Mouse (Mus musculus): ENCODE results near the gene Ak9. TPM values are rescaled to one million over a fixed set of nuclear protein-coding genes. Genes with fewer than 3 reads are reported as not detected.

Ak9 gene
- total RNA-seq, 2 experiments from 2014 or later, result not detected

DNA sequence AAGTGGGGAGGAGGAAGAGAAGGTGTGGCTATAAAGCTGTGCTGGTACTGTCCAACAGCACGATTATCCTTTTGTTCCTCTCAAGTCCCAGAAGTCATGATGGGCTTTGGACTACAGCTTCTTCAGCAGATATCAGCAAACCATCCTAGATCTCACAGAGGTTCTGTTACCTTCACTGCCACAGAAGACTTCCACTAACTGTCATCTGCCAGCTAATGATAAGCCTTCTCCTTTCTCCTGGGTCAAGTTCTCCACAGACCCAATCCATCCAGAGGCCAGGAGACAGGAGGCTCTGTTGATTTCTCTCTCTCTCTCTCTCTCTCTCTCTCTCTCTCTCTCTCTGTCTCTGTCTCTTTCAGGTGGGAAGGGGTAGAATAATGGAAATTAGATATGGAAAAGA is 144.4 kb downstream of the Ak9 start:
- ATAC-seq (replicated peaks; ENCODE audit: low FRiP score, poor library complexity, severe bottlenecking), result no peak

DNA sequence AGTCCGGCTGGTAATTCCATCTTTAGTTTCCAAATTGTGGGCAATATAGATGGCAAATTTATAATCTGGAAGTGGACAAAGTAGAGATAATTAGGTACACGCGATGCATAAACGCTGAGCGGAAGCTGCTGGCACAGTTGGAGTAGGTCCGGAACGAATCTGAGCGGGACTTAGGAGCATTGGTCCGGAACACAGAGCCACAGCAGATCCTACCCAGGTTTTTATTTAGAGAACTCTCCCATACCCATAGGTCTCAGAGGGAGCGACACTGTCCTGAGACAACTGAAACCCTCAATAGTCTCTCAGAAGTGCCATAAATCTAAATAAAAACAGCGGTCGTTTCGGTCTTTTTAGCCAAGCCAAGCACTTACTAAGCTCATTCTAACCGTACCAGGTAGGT is 145.9 kb downstream of the Ak9 start:
- peak; percentile 48 for ATAC-seq (replicated peaks; ENCODE audit: low FRiP score, poor library complexity, severe bottlenecking)

DNA sequence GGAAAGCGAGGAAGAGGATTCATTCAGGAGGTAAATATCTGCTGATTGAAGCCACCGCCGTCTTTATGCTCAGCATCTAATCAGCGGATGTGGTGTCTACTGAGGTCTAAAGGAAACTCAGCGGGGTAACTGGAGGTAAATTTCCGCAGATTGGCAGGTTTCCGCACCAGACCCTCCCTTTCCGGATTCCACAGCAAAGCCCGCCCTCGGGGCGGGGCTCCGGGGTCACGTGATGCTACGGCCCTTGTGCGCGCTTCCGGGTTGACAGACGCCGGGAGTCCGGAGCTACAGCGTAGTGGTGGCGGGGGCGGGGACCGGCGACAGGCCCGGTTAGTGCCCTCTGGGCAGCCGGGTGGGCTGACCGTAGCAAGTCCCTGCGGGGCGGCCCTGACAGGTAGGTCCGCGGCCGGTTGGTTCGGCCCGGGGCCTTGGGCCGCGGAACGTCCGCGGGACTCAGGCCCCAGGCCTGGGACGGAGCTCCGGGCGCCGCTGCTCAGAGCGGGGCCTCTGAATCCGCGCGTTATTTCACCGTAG is 146.4 kb downstream of the Ak9 start, which contains the start of gene Zbtb24:
TSS of gene Zbtb24 (plus strand) at position 247 of the 534 bp plus-strand sequence.
- peak; percentile 97 for ATAC-seq (replicated peaks; ENCODE audit: low FRiP score, poor library complexity, severe bottlenecking)

DNA sequence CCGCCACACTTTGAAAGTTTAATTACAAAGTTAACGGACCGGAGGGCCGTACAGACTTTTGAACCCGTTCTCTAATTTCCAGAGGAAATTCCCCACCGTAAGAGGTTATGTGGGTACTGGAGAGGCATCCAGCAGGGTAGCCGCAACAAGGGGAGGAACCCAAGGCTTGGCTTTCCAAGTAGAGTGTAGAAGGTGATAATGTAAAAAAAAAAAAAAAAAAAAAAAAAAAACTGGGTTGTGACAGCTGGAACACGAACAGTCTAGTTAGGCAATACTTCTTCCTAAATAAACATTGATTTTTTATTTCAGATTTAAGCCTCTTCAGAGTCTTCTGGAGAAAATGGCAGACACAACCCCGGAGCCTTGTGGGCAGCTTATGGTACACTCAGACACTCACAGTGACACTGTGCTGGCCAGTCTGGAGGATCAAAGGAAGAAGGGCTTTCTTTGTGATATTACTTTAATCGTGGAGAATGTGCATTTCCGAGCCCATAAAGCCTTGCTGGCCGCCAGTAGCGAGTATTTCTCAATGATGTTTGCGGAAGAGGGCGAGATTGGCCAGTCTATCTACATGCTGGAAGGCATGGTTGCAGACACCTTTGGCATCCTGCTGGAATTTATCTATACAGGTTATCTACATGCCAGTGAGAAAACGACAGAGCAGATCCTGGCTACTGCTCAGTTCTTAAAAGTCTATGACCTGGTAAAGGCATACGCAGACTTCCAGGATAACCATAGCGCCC is 147.2 kb downstream of the Ak9 start:
- no peak for ATAC-seq (replicated peaks; ENCODE audit: low FRiP score, poor library complexity, severe bottlenecking)

DNA sequence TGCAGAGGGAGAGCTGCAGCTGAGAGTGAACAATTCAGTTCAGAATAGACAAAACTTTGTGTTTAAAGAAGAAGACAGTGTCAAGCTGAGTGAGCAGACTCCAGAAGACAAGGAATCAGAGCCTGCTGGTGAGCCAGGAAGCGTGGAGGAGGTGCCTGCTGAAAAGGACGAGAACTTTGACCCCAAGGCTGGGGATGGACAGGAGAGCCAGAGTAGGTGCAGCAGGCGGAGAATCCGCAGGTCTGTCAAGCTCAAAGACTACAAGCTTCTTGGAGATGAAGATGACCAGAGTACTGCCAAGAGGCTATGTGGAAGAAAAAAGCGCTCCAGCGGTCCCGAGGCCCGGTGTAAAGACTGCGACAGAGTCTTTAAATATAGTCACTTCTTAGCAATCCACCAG is 147.9 kb downstream of the Ak9 start:
- ATAC-seq (replicated peaks; ENCODE audit: low FRiP score, poor library complexity, severe bottlenecking), result no peak

DNA sequence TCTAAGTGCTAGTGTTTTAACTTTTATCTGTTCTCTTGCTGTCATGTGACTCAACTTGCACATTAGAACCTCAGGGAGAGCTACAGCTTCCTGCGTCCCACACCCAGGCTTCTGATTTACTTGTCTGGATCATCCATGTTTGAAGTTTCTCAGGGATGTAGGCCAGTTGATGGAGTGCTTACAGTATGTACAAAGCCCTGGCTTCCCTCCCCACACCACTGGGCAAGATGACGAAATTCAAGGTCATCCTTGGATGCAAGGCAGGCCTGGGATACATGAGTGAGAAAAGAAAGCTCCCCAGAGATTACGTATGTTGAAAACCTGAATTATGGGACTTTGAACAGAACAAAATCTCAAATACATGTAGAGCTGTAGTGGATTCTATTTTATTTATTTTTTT is 149.0 kb downstream of the Ak9 start:
- no peak for ATAC-seq (replicated peaks; ENCODE audit: low FRiP score, poor library complexity, severe bottlenecking)

DNA sequence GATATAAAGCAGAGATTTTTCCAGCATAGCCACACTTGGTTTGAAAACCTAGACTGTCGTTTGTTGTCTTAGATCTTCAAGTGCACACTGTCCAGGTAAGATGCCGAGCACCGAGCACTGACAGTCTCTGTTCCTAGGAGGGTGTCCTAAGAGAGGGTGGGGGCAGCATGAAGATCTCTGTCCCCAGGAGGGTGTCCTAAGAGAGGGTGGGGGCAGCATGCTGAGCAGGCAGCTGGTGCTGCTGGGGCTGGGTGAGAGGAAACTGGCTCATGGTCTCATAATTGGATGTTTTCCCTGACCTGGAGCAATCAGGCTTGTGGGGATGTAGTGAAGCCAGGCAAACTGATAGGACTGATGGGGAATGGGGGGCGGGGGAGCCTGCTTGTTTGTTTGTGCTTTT is 156.2 kb downstream of the Ak9 start:
- no peak for ATAC-seq (replicated peaks; ENCODE audit: low FRiP score, poor library complexity, severe bottlenecking)

DNA sequence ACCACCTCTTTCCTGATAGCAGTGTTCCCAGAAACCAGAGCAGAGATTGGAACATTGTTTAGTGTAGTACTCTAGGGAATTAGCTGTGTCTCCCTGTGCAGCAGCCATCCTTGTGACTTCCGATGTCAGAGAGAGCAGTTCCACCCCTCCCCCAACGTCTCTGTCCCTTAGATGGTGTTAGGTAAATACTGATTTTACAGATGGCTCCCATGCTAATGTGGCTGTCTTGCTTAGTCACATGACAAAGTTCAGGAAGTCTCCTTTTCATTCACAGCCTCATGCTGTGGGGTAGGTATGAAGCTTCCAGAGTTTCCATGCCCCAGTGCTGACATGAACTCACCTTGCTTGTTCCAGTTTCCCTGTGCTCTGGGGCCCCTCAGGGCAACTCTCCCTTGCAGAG is 156.7 kb downstream of the Ak9 start:
- ATAC-seq (replicated peaks; ENCODE audit: low FRiP score, poor library complexity, severe bottlenecking), result no peak

DNA sequence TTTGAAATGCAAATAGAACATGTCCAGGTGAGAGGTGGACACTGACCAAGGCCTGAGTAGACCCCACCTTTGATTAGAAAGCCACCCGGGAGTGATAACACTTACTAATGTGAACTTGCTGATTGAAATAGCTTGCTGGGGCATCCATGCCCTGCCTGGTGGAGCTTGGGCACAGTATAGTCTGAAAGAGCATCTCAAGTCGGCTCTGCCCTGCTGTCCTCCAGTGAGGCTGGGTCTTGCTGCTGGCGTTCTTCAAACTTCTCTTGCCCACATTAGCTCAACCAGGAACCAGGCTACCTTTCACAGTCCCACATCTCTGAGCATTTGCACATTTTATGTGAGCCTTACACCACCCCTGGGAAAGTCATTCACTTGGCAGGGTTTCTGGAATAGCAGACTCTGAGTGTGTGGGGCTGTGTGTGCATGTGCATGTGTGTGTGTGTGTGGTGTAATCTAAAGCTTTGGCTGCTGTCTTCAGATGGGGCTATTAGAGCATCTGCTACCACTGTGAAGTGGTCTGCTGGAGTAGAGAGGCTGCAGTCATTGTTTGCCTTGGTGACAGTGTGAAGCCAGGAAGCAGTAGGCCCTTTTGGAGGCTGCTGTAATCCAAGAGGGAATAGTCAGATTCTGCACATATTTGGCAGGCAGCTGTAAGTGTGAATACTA is 157.4 kb downstream of the Ak9 start:
- no peak for ATAC-seq (replicated peaks; ENCODE audit: low FRiP score, poor library complexity, severe bottlenecking)

DNA sequence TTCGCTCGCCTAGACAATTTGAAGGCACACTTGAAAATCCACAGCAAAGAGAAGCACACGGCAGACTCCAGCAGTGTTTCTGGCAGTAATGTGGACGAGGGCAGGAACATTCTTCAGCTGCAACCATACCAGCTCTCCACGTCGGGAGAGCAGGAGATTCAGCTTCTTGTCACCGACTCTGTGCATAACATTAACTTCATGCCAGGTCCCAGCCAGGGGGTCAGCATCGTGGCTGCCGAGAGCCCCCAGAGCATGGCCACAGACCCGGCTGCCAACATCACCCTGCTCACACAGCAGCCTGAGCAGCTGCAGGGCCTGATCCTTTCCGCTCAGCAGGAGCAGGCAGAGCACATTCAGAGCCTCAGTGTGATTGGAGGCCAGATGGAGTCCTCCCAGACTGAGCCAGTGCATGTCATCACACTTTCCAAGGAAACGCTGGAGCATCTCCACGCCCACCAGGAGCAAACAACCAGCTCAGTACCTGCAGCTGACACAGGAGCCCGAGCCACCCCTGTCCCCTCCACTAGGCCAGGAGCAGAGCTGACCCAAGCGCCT is 160.7 kb downstream of the Ak9 start:
- ATAC-seq (replicated peaks; ENCODE audit: low FRiP score, poor library complexity, severe bottlenecking), result no peak

DNA sequence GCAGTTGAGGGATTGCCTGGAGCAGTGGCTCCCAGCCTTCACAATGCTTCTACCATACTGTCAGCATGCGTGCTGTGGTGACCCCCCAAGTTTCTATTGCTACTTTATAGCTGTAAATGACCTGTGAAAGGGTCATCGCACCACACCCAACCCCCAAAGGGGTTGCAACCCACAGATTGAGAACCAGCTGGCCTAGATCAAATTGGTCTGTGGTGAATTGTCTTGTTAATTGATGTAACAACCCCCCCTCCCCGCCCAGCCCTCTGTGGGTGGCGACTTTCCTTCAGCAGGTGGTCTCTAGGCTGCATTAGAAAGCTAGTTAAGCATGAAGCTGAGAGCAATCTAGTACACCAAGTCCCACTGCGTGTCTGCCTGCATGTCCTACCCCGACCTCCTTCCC is 163.5 kb downstream of the Ak9 start:
- no peak for ATAC-seq (replicated peaks; ENCODE audit: low FRiP score, poor library complexity, severe bottlenecking)

DNA sequence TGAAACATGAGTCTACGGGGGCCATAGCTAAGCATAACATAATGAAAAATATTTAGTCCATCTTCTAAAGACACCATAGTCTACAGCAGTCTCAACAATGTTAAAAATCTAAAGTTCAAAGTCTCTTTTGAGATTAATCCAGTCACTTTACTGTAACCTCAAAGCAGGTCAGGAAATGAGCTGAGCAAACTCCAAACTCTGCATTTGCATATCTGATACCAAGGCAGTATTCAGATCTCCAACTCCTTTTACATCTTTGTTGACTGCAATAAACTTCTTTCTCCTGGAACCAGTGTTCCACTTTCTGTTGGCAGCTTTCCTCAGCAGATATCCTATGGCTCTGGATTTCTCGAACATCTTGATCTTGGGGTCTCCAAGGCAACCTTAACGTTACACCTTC is 166.9 kb downstream of the Ak9 start:
- ATAC-seq (replicated peaks; ENCODE audit: low FRiP score, poor library complexity, severe bottlenecking), result no peak

DNA sequence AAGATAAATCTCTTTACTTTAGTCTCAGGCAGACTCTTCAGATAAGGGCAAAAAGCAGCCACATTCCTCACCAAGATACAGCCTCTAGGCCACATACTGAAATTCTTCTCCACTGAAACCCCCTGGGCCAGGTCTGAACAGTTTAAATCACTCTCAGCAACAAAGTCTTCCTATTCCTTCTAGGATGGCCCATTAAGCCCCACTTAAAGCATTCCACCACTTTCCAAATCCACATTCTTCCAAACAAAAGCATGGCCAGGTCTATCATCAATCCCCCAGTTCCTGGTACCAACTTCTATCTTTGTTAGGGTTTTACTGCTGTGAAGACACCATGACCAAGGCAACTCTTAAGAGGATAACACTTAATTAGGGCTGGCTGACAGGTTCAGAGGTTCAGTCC is 168.8 kb downstream of the Ak9 start:
- ATAC-seq (replicated peaks; ENCODE audit: low FRiP score, poor library complexity, severe bottlenecking), result no peak

DNA sequence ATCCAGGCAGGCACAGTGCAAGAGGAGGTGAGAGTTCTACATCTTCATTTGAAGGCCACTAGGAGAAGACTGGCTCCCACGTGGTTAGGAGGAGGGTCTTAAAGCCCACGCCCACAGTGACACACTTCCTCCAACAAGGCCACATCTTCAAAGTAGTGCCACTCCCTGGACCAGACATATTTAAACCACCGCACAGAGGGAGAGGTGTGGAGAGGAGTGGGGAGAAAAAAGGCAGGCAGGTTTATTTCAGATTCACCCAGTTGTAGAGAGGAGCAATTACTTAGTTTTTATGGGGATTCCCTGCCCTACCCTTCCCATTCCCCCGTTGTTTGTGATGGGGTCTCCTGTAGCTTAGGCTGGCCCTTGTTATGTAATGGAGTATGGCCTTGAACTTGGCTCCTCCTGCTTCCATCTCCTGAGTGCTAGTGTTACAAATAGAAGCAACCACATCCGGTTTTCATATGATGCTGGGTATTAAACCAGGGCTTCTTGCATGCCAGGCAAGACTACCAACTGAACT is 169.2 kb downstream of the Ak9 start:
- no peak for ATAC-seq (replicated peaks; ENCODE audit: low FRiP score, poor library complexity, severe bottlenecking)

DNA sequence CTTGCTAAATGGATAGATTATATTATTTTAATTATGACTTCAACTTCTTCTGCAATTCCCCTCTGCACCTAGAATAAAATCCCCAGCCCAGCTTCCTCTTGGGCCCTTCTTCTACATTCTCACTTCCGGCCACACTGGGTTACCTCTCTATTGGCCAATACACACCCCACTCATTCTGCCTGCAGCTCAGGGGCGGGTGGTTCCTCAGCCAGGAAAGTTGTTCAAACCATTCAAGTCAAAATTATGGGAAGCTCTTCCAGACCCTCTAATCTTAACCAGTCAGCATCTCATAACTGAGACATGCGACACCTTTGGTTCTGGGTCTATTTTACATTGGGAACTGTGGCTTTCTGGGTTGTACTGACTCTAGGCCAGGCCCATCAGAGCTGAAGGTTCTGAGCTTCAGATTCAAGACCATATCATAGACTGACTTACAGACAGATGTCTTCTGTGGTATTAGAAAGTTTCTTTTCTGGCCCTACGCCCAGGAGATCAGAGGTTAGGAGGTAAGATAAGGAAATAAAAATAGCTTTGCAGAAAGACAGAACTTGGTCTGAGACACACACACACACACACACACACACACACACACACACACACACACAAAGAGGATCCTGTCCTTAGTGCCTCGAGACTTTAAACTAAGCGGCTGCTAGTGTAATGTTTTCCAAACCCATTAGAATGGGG is 170.1 kb downstream of the Ak9 start:
- ATAC-seq (replicated peaks; ENCODE audit: low FRiP score, poor library complexity, severe bottlenecking), result no peak

DNA sequence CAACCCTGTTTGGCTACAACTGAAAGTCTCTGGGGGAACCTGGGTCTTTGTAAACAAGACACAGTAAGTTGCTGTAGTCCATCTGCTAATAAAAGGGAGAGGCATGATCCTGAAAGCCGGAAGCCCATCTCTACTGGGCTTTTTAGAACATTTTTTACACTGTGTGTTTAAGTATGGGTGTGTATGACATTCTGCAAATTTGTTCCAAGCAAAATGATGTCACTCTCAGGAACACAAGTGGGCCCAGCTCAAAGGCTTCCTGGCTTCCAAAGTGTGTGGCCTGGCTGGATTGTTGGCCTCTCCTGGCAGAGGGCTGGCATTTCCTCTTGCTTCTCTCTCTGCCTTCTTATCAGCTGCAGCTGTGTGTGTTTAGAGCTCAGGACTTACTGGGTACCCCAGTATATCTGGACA is 171.2 kb downstream of the Ak9 start:
- no peak for ATAC-seq (replicated peaks; ENCODE audit: low FRiP score, poor library complexity, severe bottlenecking)

DNA sequence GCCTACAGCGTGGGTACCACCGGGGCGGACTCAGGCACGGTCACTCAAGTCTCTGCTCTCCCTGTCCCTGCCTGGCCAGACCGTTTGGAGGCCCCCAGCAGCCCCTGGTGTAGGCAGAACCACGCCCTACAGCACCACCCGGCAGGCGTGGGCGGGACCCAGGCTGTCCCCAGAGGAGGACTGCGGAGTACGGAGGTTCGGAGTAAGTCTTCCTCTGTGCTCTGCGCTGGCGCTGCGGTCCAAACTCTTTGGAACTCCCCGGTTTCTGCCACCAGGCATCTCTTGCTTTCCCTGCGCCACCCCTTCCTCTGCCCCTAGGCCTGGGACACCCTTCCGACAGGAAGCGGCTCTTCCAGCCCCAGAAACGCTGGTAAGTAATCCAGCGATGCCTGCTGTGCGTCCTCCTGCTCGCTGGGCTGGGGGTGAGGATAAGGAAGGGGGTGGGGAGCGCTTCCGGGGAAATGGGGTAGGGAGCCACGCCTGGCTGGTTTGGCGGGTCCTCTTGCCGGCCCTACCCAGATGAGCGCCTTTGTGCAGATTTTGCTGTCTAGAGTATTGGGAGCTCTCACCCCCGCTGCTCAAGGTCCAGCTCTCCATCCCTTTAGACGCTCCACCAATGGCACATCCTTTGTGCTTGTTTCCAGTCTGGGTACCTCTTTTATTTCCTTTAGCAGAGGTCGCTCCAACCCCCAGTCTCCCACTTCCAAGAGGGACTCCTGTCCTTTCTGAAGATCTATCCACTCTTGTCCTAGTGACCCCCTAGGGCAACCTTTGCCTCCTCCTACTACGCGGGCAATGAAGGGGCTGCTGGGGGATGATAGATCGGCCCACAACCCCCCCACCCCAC is 172.6 kb downstream of the Ak9 start, which contains the start of gene Mical1:
TSS of gene Mical1 (plus strand) at position 144 of the 847 bp plus-strand sequence.
- ATAC-seq (replicated peaks; ENCODE audit: low FRiP score, poor library complexity, severe bottlenecking), result no peak

DNA sequence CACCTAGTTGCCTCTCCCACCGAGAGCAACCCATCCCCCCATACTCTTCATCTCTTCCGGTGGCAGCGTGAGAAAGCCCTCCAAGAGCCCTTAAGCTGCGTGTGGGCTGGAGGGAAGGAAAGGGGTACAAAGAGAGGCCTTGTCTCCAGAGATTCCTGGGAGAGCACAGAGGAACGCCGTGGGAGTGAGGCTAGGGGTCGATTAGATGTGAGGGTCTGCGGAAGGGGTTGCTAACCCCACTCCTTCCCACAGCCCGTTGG is 173.2 kb downstream of the Ak9 start:
- no peak for ATAC-seq (replicated peaks; ENCODE audit: low FRiP score, poor library complexity, severe bottlenecking)
